Mouse (Mus musculus) olfactory bulb, adult 2 months (tissue): ENCODE data around the gene Rfc1.

Experiments
- CTCF ChIP-seq: fragments of 200-500 bp; IDR thresholded peaks from 2 replicates; pipeline ENCODE4 v1.5.1; 2012; ENCODE audit warnings: low read depth, mild to moderate bottlenecking, low read length, moderate library complexity; ENCODE audit not compliant: insufficient read depth
- POLR2A ChIP-seq: fragments of 200-500 bp; IDR thresholded peaks from 2 replicates; pipeline ENCODE4 v1.6.1; 2012; ENCODE audit warnings: mild to moderate bottlenecking, low read depth, low read length, moderate library complexity; ENCODE audit not compliant: insufficient read depth

DNA sequence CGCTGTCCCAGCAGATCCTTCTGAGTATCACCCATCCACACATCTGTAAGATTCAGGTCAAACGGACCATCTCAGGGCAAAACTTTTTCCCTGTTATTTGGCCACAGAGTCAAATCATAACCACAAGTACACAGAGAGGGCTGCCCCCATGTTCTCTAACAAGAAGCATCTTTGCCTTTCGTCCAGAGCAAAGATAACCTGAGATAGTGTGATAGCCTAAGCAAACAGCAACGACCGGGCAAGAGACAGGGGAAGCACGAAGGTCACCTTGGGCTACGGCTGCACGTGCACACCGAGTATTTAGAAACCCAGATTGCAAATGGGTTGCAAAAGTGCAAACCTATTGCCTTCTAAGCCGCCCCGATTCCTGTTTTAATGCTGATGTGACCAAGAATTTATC, 32.4 kb upstream of the Rfc1 start:
- TF ChIP-seq CTCF (no peak), POLR2A (no peak)
